14 mouse cellular contexts compared by ENCODE assay signal in the genomic region with DNA sequence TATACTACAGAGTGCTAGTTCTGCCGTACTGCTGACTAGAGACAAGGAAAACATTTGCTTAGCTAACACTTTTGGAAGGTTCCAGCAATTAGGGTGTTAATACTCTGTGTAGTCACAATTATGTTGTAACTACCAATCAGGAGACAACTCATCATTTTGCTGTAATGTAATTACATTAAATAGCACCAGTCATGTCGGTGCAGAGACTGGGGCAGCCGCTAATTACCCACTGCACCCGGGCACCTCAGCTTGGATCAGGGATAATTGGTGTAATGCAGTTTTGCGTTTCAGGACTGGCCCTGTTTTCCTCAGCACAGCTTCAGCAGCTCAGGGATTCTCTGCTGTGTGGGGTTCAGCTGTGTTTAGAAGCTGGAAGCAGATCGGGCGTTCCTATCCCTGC. TPM values are rescaled to one million over a fixed set of nuclear protein-coding genes. Genes with fewer than 3 reads are reported as not detected.
DNase-seq lines count a peak whose midpoint lies in the region; ATAC-seq and TF ChIP-seq lines count a peak whose summit lies in the region.
"Had no signal": no experiment of that assay in that cellular context is flagged by ENCODE, and none has a peak within 500 bp of the region (broad histone marks: within the 10 kb centered on the region; RNA-seq: fewer than 3 reads in every experiment).

No protein-coding gene starts in this region.

- H3K9ac ChIP-seq in forebrain, postnatal 0 days, result peak overlapping the region; percentile 22
- H3K9ac ChIP-seq in midbrain, embryonic 15.5 days, result no peak overlapping the region
- H3K9ac ChIP-seq in intestine, embryonic 15.5 days, result no peak overlapping the region
- H3K9ac ChIP-seq: liver, embryonic 14.5 days had no signal

- no peak for TF ChIP-seq POLR2A in brain, embryonic 14.5 days (IDR thresholded peaks at IDR 0.05; ENCODE audit: borderline replicate concordance, extremely low read depth, insufficient read depth, insufficient read length, poor library complexity, severe bottlenecking)

- TF ChIP-seq CTCF in brain, embryonic 14.5 days (IDR thresholded peaks at IDR 0.05; ENCODE audit: borderline replicate concordance, extremely low read depth, insufficient read depth, insufficient read length), result no peak
- TF ChIP-seq CTCF in forebrain, postnatal 0 days (IDR thresholded peaks at IDR 0.05; ENCODE audit: low read depth), result no peak

- ATAC-seq in forebrain, postnatal 0 days, result peak; percentile 67
- ATAC-seq in midbrain, embryonic 15.5 days (replicated peaks), result peak; percentile 73
- ATAC-seq in intestine, embryonic 15.5 days, result no peak
- ATAC-seq: intestine, embryonic 16.5 days had no signal

- peak overlapping the region; percentile 22 for H3K4me3 ChIP-seq in forebrain, postnatal 0 days (ENCODE audit: low read depth, low read length)
- no peak overlapping the region for H3K4me3 ChIP-seq in midbrain, embryonic 15.5 days
- H3K4me3 ChIP-seq in intestine, embryonic 15.5 days (replicated peaks), result no peak overlapping the region
- H3K4me3 ChIP-seq: myocyte had no signal

- WGBS in forebrain, postnatal 0 days, result 18% methylated on average over 7 of the region's 7 CpGs
- 48% methylated on average over 7 of the region's 7 CpGs for WGBS in midbrain, embryonic 15.5 days
- 42% methylated on average over 7 of the region's 7 CpGs for WGBS in intestine, embryonic 15.5 days

- peaks cover 12% of the 10 kb centered on the region; the same call in 1 of the 2 replicates for H3K4me1 ChIP-seq in forebrain, postnatal 0 days (ENCODE audit: insufficient read depth)
- H3K4me1 ChIP-seq in midbrain, embryonic 15.5 days, result peaks cover 3% of the 10 kb centered on the region; the same call in 1 of the 2 replicates
- no peaks in the 10 kb centered on the region for H3K4me1 ChIP-seq in intestine, embryonic 15.5 days (replicated peaks)

- DNase-seq in Muller cell, postnatal 12 days (ENCODE audit: inconsistent ontology term), result peak; percentile 21
- DNase-seq in brain, embryonic 14.5 days (ENCODE audit: low read depth), result peak; percentile 89
- DNase-seq in forebrain, postnatal 0 days, result peak; percentile 42
- DNase-seq in kidney, postnatal 25 days, result no peak
- DNase-seq in left cerebral cortex, postnatal 14 days (ENCODE audit: low spot score in 2 of 2), result no peak
- DNase-seq: adrenal gland, postnatal 14 days; kidney, postnatal 14 days; lung, postnatal 14 days had no signal

- peak overlapping the region; percentile 39 for H3K4me2 ChIP-seq in forebrain, postnatal 0 days (ENCODE audit: low read depth)
- no peak overlapping the region for H3K4me2 ChIP-seq in midbrain, embryonic 15.5 days
- no peak overlapping the region for H3K4me2 ChIP-seq in intestine, embryonic 15.5 days (replicated peaks)

- H3K27ac ChIP-seq in forebrain, postnatal 0 days (ENCODE audit: low read depth, low read length), result no peak overlapping the region
- H3K27ac ChIP-seq in midbrain, embryonic 15.5 days, result 0 out of 2 replicates have a peak overlapping the region, but pooled peaks have one; percentile 17
- no peak overlapping the region for H3K27ac ChIP-seq in intestine, embryonic 15.5 days
- H3K27ac ChIP-seq: liver, embryonic 14.5 days had no signal

- intact Hi-C loops in left cerebral cortex, postnatal 14 days (cut with DNase I), result no loop called here

- H3K9me3 ChIP-seq in forebrain, postnatal 0 days (ENCODE audit: low read length), result no peaks in the 10 kb centered on the region
- no peaks in the 10 kb centered on the region for H3K9me3 ChIP-seq in midbrain, embryonic 15.5 days
- H3K9me3 ChIP-seq in intestine, embryonic 15.5 days, result no peaks in the 10 kb centered on the region

- H3K36me3 ChIP-seq in forebrain, postnatal 0 days (ENCODE audit: insufficient read depth), result no peaks in the 10 kb centered on the region
- no peaks in the 10 kb centered on the region for H3K36me3 ChIP-seq in midbrain, embryonic 15.5 days (replicated peaks)
- no peaks in the 10 kb centered on the region for H3K36me3 ChIP-seq in intestine, embryonic 15.5 days

- no peaks in the 10 kb centered on the region for H3K27me3 ChIP-seq in forebrain, postnatal 0 days (ENCODE audit: insufficient read depth, low read length)
- no peaks in the 10 kb centered on the region for H3K27me3 ChIP-seq in midbrain, embryonic 15.5 days (replicated peaks)
- H3K27me3 ChIP-seq in intestine, embryonic 15.5 days (replicated peaks), result no peaks in the 10 kb centered on the region
- H3K27me3 ChIP-seq: CH12.LX had no signal

RNA-seq across cellular contexts. Expression of a gene that starts 46.1 kb away (rescaled TPM):
- polyA plus RNA-seq in brain, embryonic 14.5 days (2012; rRNA removed), result 58.6 and 59.5 TPM in 2 replicates
- total RNA-seq in forebrain, postnatal 0 days (2014; rRNA removed), result 69.4 and 70.8 TPM in 2 replicates
- 64.6 and 70.9 TPM in 2 replicates for polyA plus RNA-seq in forebrain, postnatal 0 days (2015; fragmentation: Nextera tagmentation; extraction: Ambion mirVana)
- 98.1 and 104 TPM in 2 replicates for polyA plus RNA-seq in midbrain, embryonic 15.5 days (2015; fragmentation: Nextera tagmentation; extraction: Ambion mirVana)
- 121 and 138 TPM in 2 replicates for polyA plus RNA-seq in intestine, embryonic 15.5 days (2015; fragmentation: Nextera tagmentation; extraction: Ambion mirVana)
- total RNA-seq in left cerebral cortex, postnatal 14 days (2021), result 10 to 100 TPM; 47.3 to 48.5 TPM

Comparison
In these comparisons a context has a peak if more than half of its experiments do, and no peak if none do; other contexts are left out.
1. DNase-seq: peak in Muller cell, postnatal 12 days (single experiment), brain, embryonic 14.5 days (single experiment) and forebrain, postnatal 0 days (single experiment); none in kidney, postnatal 25 days (0 of 2) and left cerebral cortex, postnatal 14 days (0 of 2).